Mouse (Mus musculus) G1E (cell line): ENCODE measurements around the gene Erc2.

Experiments used
- CTCF ChIP-seq: IDR thresholded peaks from 2 replicates; pipeline ENCODE4 v1.5.1; 2012; ENCODE audit warnings: low read depth, low read length, inconsistent platforms, mixed read lengths
- GATA1 ChIP-seq: IDR thresholded peaks from 2 replicates; pipeline ENCODE4 v1.6.1; 2012; ENCODE audit warnings: borderline replicate concordance, low read length, inconsistent platforms, mixed read lengths
- POLR2AphosphoS5 ChIP-seq: IDR thresholded peaks from 2 replicates; pipeline ENCODE4 v1.6.1; 2012; ENCODE audit warnings: low read depth, low read length, inconsistent platforms; ENCODE audit not compliant: insufficient replicate concordance
- TAL1 ChIP-seq: conservative IDR thresholded peaks from 2 replicates; pipeline ENCODE4 v1.6.1; 2012; ENCODE audit warnings: low read depth, low read length, inconsistent platforms, mixed read lengths

GRCm38 (mm10) chr14:27887488-27887887, 265.3 kb downstream of the Erc2 start:
- no peak for TF ChIP-seq CTCF
- TF ChIP-seq POLR2AphosphoS5, result no peak
- no peak for TF ChIP-seq TAL1
- TF ChIP-seq GATA1, result no peak
